Mouse (Mus musculus): ENCODE results near the gene Pomt2. TPM values are rescaled to one million over a fixed set of nuclear protein-coding genes. Genes with fewer than 3 reads are reported as not detected.

Gene Pomt2
- polyA plus RNA-seq, 1 experiment from 2014 or later, result 15.7 TPM

- no peaks in the 10 kb centered on the region for H3K9me3 ChIP-seq (ENCODE audit: control insufficient read depth, low read length)
- ATAC-seq (ENCODE audit: low FRiP score), result no peak
- H3K4me1 ChIP-seq (ENCODE audit: control insufficient read depth, insufficient read depth, low read length), result peaks cover 5% of the 10 kb centered on the region
Measured at GRCm38 (mm10) chr12:87103471-87103870, 44.3 kb downstream of the Pomt2 start.

DNA sequence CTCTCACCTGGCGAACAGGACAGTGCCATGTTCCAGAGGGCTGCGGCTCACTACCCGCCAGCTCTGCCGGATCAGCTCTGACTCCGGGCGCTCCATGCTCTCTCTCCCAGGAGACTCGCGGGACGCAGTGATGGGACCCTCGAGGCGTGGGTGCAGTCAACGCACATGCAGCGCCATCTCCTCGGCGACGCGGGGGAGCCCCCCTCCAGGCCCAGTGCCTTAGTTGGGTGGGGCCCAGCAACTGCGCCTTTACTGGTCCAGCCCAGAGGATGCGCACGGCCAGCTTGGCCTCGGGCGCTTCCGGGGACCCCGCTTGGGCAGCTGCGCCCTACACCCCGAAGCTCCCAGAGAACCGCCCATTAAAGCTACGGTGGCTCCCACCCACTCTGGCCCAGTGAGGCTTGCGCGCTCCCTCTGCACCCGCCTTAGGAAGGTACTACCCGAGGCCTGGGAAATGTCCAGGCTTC lies 45.6 kb downstream of the Pomt2 start, which contains the start of gene Ngb:
TSS of gene Ngb (minus strand) at position 375 of the 467 bp plus-strand sequence.
- Histone ChIP-seq H3K36me3 (ENCODE audit: control insufficient read depth, insufficient read depth, low read length) (no peaks in the 10 kb centered on the region), H3K27me3 (ENCODE audit: control insufficient read depth, insufficient read depth, low read length) (peaks cover 16% of the 10 kb centered on the region), H3K9me3 (ENCODE audit: control insufficient read depth, low read length) (no peaks in the 10 kb centered on the region), H3K4me2 (peak within 1 kb of the TSS; percentile 43), H3K9ac (ENCODE audit: low read length) (0 out of 2 replicates have a peak within 1 kb of the TSS, but pooled peaks have one; percentile 16), H3K27ac (ENCODE audit: low read depth, low read length) (no peak within 1 kb of the TSS), H3K4me3 (ENCODE audit: low read depth, low read length) (peak within 1 kb of the TSS; percentile 24), H3K4me1 (ENCODE audit: control insufficient read depth, insufficient read depth, low read length) (peaks cover 5% of the 10 kb centered on the region)
- peak; percentile 35; the same call in 1 of the 2 replicates for ATAC-seq (ENCODE audit: low FRiP score)
- WGBS, result 2% methylated on average over 32 of the region's 32 CpGs
- peak; percentile 88 for DNase-seq (ENCODE audit: low spot score, missing footprints)

More at GRCm38 (mm10) chr12:87103471-87103870, 44.3 kb downstream of the Pomt2 start:
- 98% methylated on average over 4 of the region's 4 CpGs for WGBS
- H3K36me3 ChIP-seq (ENCODE audit: control insufficient read depth, insufficient read depth, low read length), result 0 out of 2 replicates have a peak, but pooled peaks cover 2% of the 10 kb centered on the region
- no peak for DNase-seq (ENCODE audit: low spot score, missing footprints)
- no peak overlapping the region for H3K4me2 ChIP-seq
- no peak overlapping the region for H3K4me3 ChIP-seq (ENCODE audit: low read depth, low read length)
- H3K27ac ChIP-seq (ENCODE audit: low read depth, low read length), result no peak overlapping the region
- no peak overlapping the region for H3K9ac ChIP-seq (ENCODE audit: low read length)
- peaks cover 16% of the 10 kb centered on the region for H3K27me3 ChIP-seq (ENCODE audit: control insufficient read depth, insufficient read depth, low read length)

DNA sequence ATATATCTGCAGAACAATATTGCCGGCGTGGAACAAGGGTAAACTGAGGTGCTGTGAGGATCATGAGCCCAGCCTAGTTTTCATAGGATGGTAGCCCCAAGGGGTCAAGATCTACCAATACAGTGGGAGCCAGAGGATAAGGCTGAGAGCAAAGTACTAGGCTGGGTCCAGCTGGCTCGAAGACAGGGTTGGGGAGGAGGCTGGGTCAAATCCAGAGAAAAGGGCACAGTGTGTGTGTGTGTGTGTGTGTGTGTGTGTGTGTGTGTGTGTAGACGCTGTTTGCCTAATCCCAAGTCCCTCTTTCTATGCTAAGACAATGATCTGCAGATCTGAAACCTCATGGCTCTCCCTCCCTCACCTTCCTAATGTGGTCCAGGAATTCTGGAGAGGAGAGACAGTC lies 47.4 kb downstream of the Pomt2 start:
- no peaks in the 10 kb centered on the region for H3K9me3 ChIP-seq (ENCODE audit: control insufficient read depth, low read length)
- 86% methylated on average over 4 of the region's 4 CpGs for WGBS

DNA sequence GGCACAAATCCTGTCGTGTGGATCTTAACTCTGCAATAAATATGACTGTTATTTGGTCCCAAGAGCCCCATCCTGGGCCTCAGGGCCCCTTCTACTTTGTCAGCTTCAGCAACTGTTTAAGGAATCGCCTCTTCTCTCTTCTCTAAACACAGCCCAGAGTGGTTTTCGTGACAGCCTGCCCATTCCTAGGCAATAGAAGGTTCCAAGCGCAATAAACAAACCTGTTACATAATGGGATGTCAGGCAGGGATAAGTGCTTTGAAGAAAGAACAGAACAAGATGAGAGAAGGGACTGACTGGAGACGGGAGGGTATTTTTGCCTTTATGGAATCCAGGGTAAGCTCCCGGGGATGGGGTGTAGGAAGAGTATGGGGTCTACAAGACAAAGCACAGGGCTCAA lies 54.1 kb downstream of the Pomt2 start:
- H3K27me3 ChIP-seq (ENCODE audit: control insufficient read depth, insufficient read depth, low read length), result no peaks in the 10 kb centered on the region
- 82% methylated on average over 6 of the region's 6 CpGs for WGBS
- no peak overlapping the region for H3K9ac ChIP-seq (ENCODE audit: low read length)
- H3K4me3 ChIP-seq (ENCODE audit: low read depth, low read length), result no peak overlapping the region
- no peak overlapping the region for H3K4me2 ChIP-seq
- H3K9me3 ChIP-seq (ENCODE audit: control insufficient read depth, low read length), result no peaks in the 10 kb centered on the region
- peak; percentile 49 for DNase-seq (ENCODE audit: low spot score, missing footprints)
- no peak for ATAC-seq (ENCODE audit: low FRiP score)
- no peaks in the 10 kb centered on the region for H3K4me1 ChIP-seq (ENCODE audit: control insufficient read depth, insufficient read depth, low read length)
- no peak overlapping the region for H3K27ac ChIP-seq (ENCODE audit: low read depth, low read length)
- H3K36me3 ChIP-seq (ENCODE audit: control insufficient read depth, insufficient read depth, low read length), result no peaks in the 10 kb centered on the region

More for the DNA sequence above, 47.4 kb downstream of the Pomt2 start:
- no peak overlapping the region for H3K27ac ChIP-seq (ENCODE audit: low read depth, low read length)
- peaks cover 16% of the 10 kb centered on the region for H3K27me3 ChIP-seq (ENCODE audit: control insufficient read depth, insufficient read depth, low read length)
- no peak overlapping the region for H3K9ac ChIP-seq (ENCODE audit: low read length)
- no peak for DNase-seq (ENCODE audit: low spot score, missing footprints)
- H3K4me2 ChIP-seq, result no peak overlapping the region
- H3K4me1 ChIP-seq (ENCODE audit: control insufficient read depth, insufficient read depth, low read length), result peaks cover 5% of the 10 kb centered on the region
- no peaks in the 10 kb centered on the region for H3K36me3 ChIP-seq (ENCODE audit: control insufficient read depth, insufficient read depth, low read length)
- no peak overlapping the region for H3K4me3 ChIP-seq (ENCODE audit: low read depth, low read length)
- ATAC-seq (ENCODE audit: low FRiP score), result no peak

GRCm38 (mm10) chr12:87093249-87093648 lies 54.5 kb downstream of the Pomt2 start:
- WGBS, result 81% methylated on average over 4 of the region's 4 CpGs
- Histone ChIP-seq H3K27me3 (ENCODE audit: control insufficient read depth, insufficient read depth, low read length) (no peaks in the 10 kb centered on the region), H3K9me3 (ENCODE audit: control insufficient read depth, low read length) (no peaks in the 10 kb centered on the region), H3K4me2 (no peak overlapping the region), H3K9ac (ENCODE audit: low read length) (no peak overlapping the region), H3K4me1 (ENCODE audit: control insufficient read depth, insufficient read depth, low read length) (no peaks in the 10 kb centered on the region), H3K36me3 (ENCODE audit: control insufficient read depth, insufficient read depth, low read length) (no peaks in the 10 kb centered on the region), H3K27ac (ENCODE audit: low read depth, low read length) (no peak overlapping the region), H3K4me3 (ENCODE audit: low read depth, low read length) (no peak overlapping the region)
- peak; percentile 49 for DNase-seq (ENCODE audit: low spot score, missing footprints)
- no peak for ATAC-seq (ENCODE audit: low FRiP score)

GRCm38 (mm10) chr12:87091916-87092315 lies 55.9 kb downstream of the Pomt2 start:
- no peak overlapping the region for H3K4me3 ChIP-seq (ENCODE audit: low read depth, low read length)
- no peak overlapping the region for H3K9ac ChIP-seq (ENCODE audit: low read length)
- no peak for ATAC-seq (ENCODE audit: low FRiP score)
- DNase-seq (ENCODE audit: low spot score, missing footprints), result peak; percentile 70
- H3K27me3 ChIP-seq (ENCODE audit: control insufficient read depth, insufficient read depth, low read length), result no peaks in the 10 kb centered on the region
- H3K4me2 ChIP-seq, result no peak overlapping the region
- no peaks in the 10 kb centered on the region for H3K36me3 ChIP-seq (ENCODE audit: control insufficient read depth, insufficient read depth, low read length)
- H3K27ac ChIP-seq (ENCODE audit: low read depth, low read length), result no peak overlapping the region
- H3K9me3 ChIP-seq (ENCODE audit: control insufficient read depth, low read length), result no peaks in the 10 kb centered on the region
- 88% methylated on average over 2 of the region's 2 CpGs for WGBS
- no peaks in the 10 kb centered on the region for H3K4me1 ChIP-seq (ENCODE audit: control insufficient read depth, insufficient read depth, low read length)

DNA sequence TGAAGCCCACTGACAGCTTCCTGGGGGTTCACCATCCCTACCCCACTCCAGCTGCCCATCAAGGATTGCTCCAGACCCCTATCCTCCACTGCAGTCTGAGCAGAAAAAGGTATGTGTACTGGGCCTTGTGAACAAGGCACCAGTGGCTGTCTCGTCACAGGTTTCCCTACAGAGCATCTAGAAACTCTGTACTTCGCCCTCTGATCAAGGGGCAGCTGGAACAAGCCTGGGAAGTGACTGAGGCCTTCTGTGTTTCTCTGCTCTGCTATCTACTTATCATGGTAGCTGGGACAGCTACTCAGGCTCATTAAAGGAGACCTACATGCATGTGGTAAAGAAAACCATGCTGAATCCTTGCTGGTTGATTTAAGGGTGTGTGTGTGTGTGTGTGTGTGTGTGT lies 58.1 kb downstream of the Pomt2 start:
- H3K9me3 ChIP-seq (ENCODE audit: control insufficient read depth, low read length), result no peaks in the 10 kb centered on the region
- no peaks in the 10 kb centered on the region for H3K4me1 ChIP-seq (ENCODE audit: control insufficient read depth, insufficient read depth, low read length)
- WGBS, result 76% methylated on average over 2 of the region's 2 CpGs
- no peaks in the 10 kb centered on the region for H3K36me3 ChIP-seq (ENCODE audit: control insufficient read depth, insufficient read depth, low read length)
- H3K9ac ChIP-seq (ENCODE audit: low read length), result no peak overlapping the region
- DNase-seq (ENCODE audit: low spot score, missing footprints) (peak; percentile 61), ATAC-seq (ENCODE audit: low FRiP score) (no peak)
- no peaks in the 10 kb centered on the region for H3K27me3 ChIP-seq (ENCODE audit: control insufficient read depth, insufficient read depth, low read length)
- H3K4me3 ChIP-seq (ENCODE audit: low read depth, low read length), result no peak overlapping the region
- H3K27ac ChIP-seq (ENCODE audit: low read depth, low read length), result no peak overlapping the region
- no peak overlapping the region for H3K4me2 ChIP-seq

DNA sequence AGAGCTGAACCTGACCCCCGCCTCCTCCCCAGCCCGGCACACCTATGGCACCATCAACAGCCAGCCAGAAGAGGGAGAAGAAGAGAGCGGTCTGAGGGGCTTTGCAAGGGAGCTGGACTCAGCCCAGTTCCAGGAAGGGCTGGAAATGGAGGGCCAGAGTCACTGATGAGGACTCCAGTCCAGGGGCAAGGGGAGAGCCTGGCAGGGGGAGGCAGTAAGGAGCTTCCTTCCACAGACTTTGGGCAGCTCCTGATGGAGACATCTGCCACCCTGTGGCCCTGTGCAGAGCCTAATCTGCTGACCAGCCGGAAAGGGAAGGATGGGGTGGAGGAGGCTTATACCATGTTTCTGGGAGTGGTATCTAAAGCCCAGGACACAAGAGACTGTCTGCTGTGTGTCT lies 58.5 kb downstream of the Pomt2 start:
- Histone ChIP-seq H3K4me1 (ENCODE audit: control insufficient read depth, insufficient read depth, low read length) (no peaks in the 10 kb centered on the region), H3K36me3 (ENCODE audit: control insufficient read depth, insufficient read depth, low read length) (no peaks in the 10 kb centered on the region), H3K9ac (ENCODE audit: low read length) (no peak overlapping the region), H3K9me3 (ENCODE audit: control insufficient read depth, low read length) (no peaks in the 10 kb centered on the region), H3K27ac (ENCODE audit: low read depth, low read length) (no peak overlapping the region), H3K4me2 (no peak overlapping the region), H3K4me3 (ENCODE audit: low read depth, low read length) (no peak overlapping the region), H3K27me3 (ENCODE audit: control insufficient read depth, insufficient read depth, low read length) (no peaks in the 10 kb centered on the region)
- WGBS, result 83% methylated on average over 4 of the region's 4 CpGs
- DNase-seq (ENCODE audit: low spot score, missing footprints), result peak; percentile 79
- no peak for ATAC-seq (ENCODE audit: low FRiP score)

DNA sequence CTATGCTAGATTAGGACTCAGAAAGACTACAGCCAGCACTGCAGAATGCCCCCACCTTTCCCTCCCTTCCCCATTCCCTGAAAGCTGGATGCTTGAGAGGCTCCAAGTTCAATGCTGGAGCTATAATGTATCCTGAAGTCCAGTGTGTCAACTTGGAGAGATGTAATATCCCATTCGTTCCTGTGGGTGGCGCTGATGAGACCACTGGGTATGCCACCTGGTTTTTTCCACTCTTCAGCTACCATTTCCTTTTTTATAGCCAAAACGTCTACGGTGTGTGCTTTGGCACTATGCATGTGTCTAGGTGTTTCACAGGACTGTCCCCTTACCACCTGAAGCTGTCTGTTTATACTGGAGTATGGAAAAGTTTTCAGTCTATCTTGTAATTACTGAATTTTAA lies 59.4 kb downstream of the Pomt2 start:
- Histone ChIP-seq H3K9ac (ENCODE audit: low read length) (no peak overlapping the region), H3K27ac (ENCODE audit: low read depth, low read length) (no peak overlapping the region), H3K36me3 (ENCODE audit: control insufficient read depth, insufficient read depth, low read length) (no peaks in the 10 kb centered on the region), H3K4me2 (no peak overlapping the region), H3K4me3 (ENCODE audit: low read depth, low read length) (no peak overlapping the region), H3K27me3 (ENCODE audit: control insufficient read depth, insufficient read depth, low read length) (no peaks in the 10 kb centered on the region), H3K4me1 (ENCODE audit: control insufficient read depth, insufficient read depth, low read length) (no peaks in the 10 kb centered on the region), H3K9me3 (ENCODE audit: control insufficient read depth, low read length) (no peaks in the 10 kb centered on the region)
- DNase-seq (ENCODE audit: low spot score, missing footprints) (no peak), ATAC-seq (ENCODE audit: low FRiP score) (no peak)
- 44% methylated on average over 4 of the region's 4 CpGs for WGBS
